ENCODE assay signal across 18 mouse cellular contexts in genomic region chr14:62764371-62764770, GRCm38 (mm10). TPM values are rescaled to one million over a fixed set of nuclear protein-coding genes. Genes with fewer than 3 reads are reported as not detected.
DNase-seq lines count a peak whose midpoint lies in the region; ATAC-seq and TF ChIP-seq lines count a peak whose summit lies in the region.
"Had no signal": no experiment of that assay in that cellular context is flagged by ENCODE, and none has a peak within 500 bp of the region (broad histone marks: within the 10 kb centered on the region; RNA-seq: fewer than 3 reads in every experiment).

No protein-coding gene starts in this region.

- no peak for TF ChIP-seq EP300 in lung, postnatal 0 days (IDR thresholded peaks at IDR 0.05)
- TF ChIP-seq EP300 in stomach, postnatal 0 days (optimal IDR thresholded peaks at IDR 0.05) = no peak

- H3K27ac ChIP-seq in hindbrain, postnatal 0 days = no peak overlapping the region
- no peak overlapping the region for H3K27ac ChIP-seq in hindbrain, embryonic 11.5 days (ENCODE audit: low read depth, low read length)
- H3K27ac ChIP-seq in lung, postnatal 0 days (ENCODE audit: low read length) = no peak overlapping the region
- H3K27ac ChIP-seq in stomach, postnatal 0 days (replicated peaks) = no peak overlapping the region
- H3K27ac ChIP-seq: embryonic facial prominence, embryonic 13.5 days; heart, adult 2 months; hindbrain, embryonic 10.5 days; kidney, postnatal 0 days; limb, embryonic 13.5 days; liver, embryonic 14.5 days; midbrain, embryonic 13.5 days had no signal

- no peaks in the 10 kb centered on the region for H3K9me3 ChIP-seq in hindbrain, postnatal 0 days (ENCODE audit: low read length)
- no peaks in the 10 kb centered on the region for H3K9me3 ChIP-seq in hindbrain, embryonic 11.5 days (ENCODE audit: control insufficient read depth, low read length)
- no peaks in the 10 kb centered on the region for H3K9me3 ChIP-seq in lung, postnatal 0 days (ENCODE audit: low read length)
- no peaks in the 10 kb centered on the region for H3K9me3 ChIP-seq in stomach, postnatal 0 days (ENCODE audit: control insufficient read depth, low read length)
- H3K9me3 ChIP-seq: embryonic facial prominence, embryonic 13.5 days; hindbrain, embryonic 10.5 days; limb, embryonic 13.5 days; midbrain, embryonic 13.5 days had no signal

- no peaks in the 10 kb centered on the region for H3K27me3 ChIP-seq in hindbrain, postnatal 0 days (ENCODE audit: insufficient read depth, low read length)
- H3K27me3 ChIP-seq in hindbrain, embryonic 11.5 days (ENCODE audit: control insufficient read depth, insufficient read depth, low read length) = no peaks in the 10 kb centered on the region
- H3K27me3 ChIP-seq in lung, postnatal 0 days (replicated peaks; ENCODE audit: insufficient read depth, low read length) = no peaks in the 10 kb centered on the region
- H3K27me3 ChIP-seq in stomach, postnatal 0 days (ENCODE audit: control insufficient read depth, insufficient read depth, low read length) = no peaks in the 10 kb centered on the region
- H3K27me3 ChIP-seq: embryonic facial prominence, embryonic 13.5 days; limb, embryonic 13.5 days; midbrain, embryonic 13.5 days had no signal

- no peak overlapping the region for H3K4me2 ChIP-seq in hindbrain, postnatal 0 days (ENCODE audit: low read depth, low read length)
- no peak overlapping the region for H3K4me2 ChIP-seq in hindbrain, embryonic 11.5 days (replicated peaks; ENCODE audit: low read depth, low read length)
- H3K4me2 ChIP-seq in lung, postnatal 0 days (replicated peaks; ENCODE audit: low read depth, low read length) = no peak overlapping the region
- no peak overlapping the region for H3K4me2 ChIP-seq in stomach, postnatal 0 days (replicated peaks; ENCODE audit: low read depth)
- H3K4me2 ChIP-seq: embryonic facial prominence, embryonic 13.5 days; limb, embryonic 13.5 days; midbrain, embryonic 13.5 days had no signal

- 71% methylated on average over 5 of the region's 5 CpGs for WGBS in hindbrain, postnatal 0 days
- 82% methylated on average over 5 of the region's 5 CpGs for WGBS in hindbrain, embryonic 11.5 days
- WGBS in lung, postnatal 0 days = 42% methylated on average over 5 of the region's 5 CpGs
- 77% methylated on average over 5 of the region's 5 CpGs for WGBS in stomach, postnatal 0 days

- no peak overlapping the region for H3K9ac ChIP-seq in hindbrain, postnatal 0 days (replicated peaks; ENCODE audit: low read length)
- H3K9ac ChIP-seq in hindbrain, embryonic 11.5 days (ENCODE audit: low read depth, low read length) = no peak overlapping the region
- H3K9ac ChIP-seq in lung, postnatal 0 days (replicated peaks; ENCODE audit: low read depth) = no peak overlapping the region
- no peak overlapping the region for H3K9ac ChIP-seq in stomach, postnatal 0 days (ENCODE audit: low read length)
- H3K9ac ChIP-seq: embryonic facial prominence, embryonic 13.5 days; limb, embryonic 13.5 days; liver, embryonic 14.5 days; midbrain, embryonic 13.5 days had no signal

- peak; percentile 32 for DNase-seq in hindbrain, postnatal 0 days (ENCODE audit: low spot score)
- no peak for DNase-seq in hindbrain, embryonic 11.5 days (ENCODE audit: low spot score)
- peak; percentile 26 for DNase-seq in thymus, postnatal 14 days
- no peak for DNase-seq in thymus, postnatal 10 days (ENCODE audit: low spot score in 2 of 2)
- DNase-seq in lung, postnatal 0 days (ENCODE audit: low spot score) = peak; percentile 63
- DNase-seq in stomach, postnatal 0 days (ENCODE audit: low spot score) = no peak
- DNase-seq in testis, postnatal 10 days (ENCODE audit: low spot score) = no peak
- DNase-seq: cerebellum, adult 2 months; gastrocnemius, postnatal 10 days; heart, adult 2 months; layer of hippocampus, adult 9-11 months had no signal

- no peak for TF ChIP-seq CTCF in hindbrain, postnatal 0 days (IDR thresholded peaks at IDR 0.05; ENCODE audit: low read depth)
- peak; percentile 47 for TF ChIP-seq CTCF in lung, postnatal 0 days (IDR thresholded peaks at IDR 0.05)
- TF ChIP-seq CTCF in stomach, postnatal 0 days (IDR thresholded peaks at IDR 0.05; ENCODE audit: low read depth) = peak; percentile 33

- no peak overlapping the region for H3K4me3 ChIP-seq in hindbrain, postnatal 0 days (ENCODE audit: low read length)
- H3K4me3 ChIP-seq in hindbrain, embryonic 11.5 days (ENCODE audit: low read depth, low read length) = no peak overlapping the region
- H3K4me3 ChIP-seq in lung, postnatal 0 days (ENCODE audit: low read depth, low read length) = no peak overlapping the region
- no peak overlapping the region for H3K4me3 ChIP-seq in stomach, postnatal 0 days (ENCODE audit: low read depth, low read length)
- H3K4me3 ChIP-seq: embryonic facial prominence, embryonic 13.5 days; heart, adult 2 months; hindbrain, embryonic 10.5 days; limb, embryonic 13.5 days; midbrain, embryonic 13.5 days had no signal

- ATAC-seq in hindbrain, postnatal 0 days = no peak
- ATAC-seq in hindbrain, embryonic 11.5 days (ENCODE audit: low FRiP score) = no peak
- no peak for ATAC-seq in lung, postnatal 0 days
- ATAC-seq in stomach, postnatal 0 days (ENCODE audit: low FRiP score, low TSS enrichment) = no peak
- ATAC-seq: inflammation-experienced regulatory T-cells, adult 6 months; midbrain, embryonic 13.5 days had no signal

- H3K4me1 ChIP-seq in hindbrain, postnatal 0 days (ENCODE audit: insufficient read depth, low read length) = no peaks in the 10 kb centered on the region
- no peaks in the 10 kb centered on the region for H3K4me1 ChIP-seq in hindbrain, embryonic 11.5 days (replicated peaks; ENCODE audit: control insufficient read depth, insufficient read depth, low read length)
- H3K4me1 ChIP-seq in lung, postnatal 0 days (ENCODE audit: insufficient read depth, low read depth, low read length) = peaks cover 1% of the 10 kb centered on the region; the same call in 1 of the 2 replicates
- H3K4me1 ChIP-seq in stomach, postnatal 0 days (replicated peaks; ENCODE audit: control insufficient read depth, insufficient read depth) = no peaks in the 10 kb centered on the region

- no peaks in the 10 kb centered on the region for H3K36me3 ChIP-seq in hindbrain, postnatal 0 days (ENCODE audit: insufficient read depth, low read length)
- H3K36me3 ChIP-seq in hindbrain, embryonic 11.5 days (ENCODE audit: control insufficient read depth, insufficient read depth, low read length) = no peaks in the 10 kb centered on the region
- no peaks in the 10 kb centered on the region for H3K36me3 ChIP-seq in lung, postnatal 0 days (ENCODE audit: insufficient read depth, low read length)
- no peaks in the 10 kb centered on the region for H3K36me3 ChIP-seq in stomach, postnatal 0 days (ENCODE audit: control insufficient read depth, insufficient read depth, low read length)
- H3K36me3 ChIP-seq: embryonic facial prominence, embryonic 13.5 days; hindbrain, embryonic 10.5 days; limb, embryonic 13.5 days; midbrain, embryonic 13.5 days had no signal

RNA-seq across cellular contexts. Expression of gene Ints6, which starts 3.4 kb away (rescaled TPM):
- 26.3 and 31.7 TPM in 2 replicates for total RNA-seq in hindbrain, postnatal 0 days (2014; rRNA removed)
- 7.5 and 9.9 TPM in 2 replicates for polyA plus RNA-seq in hindbrain, postnatal 0 days (2015; fragmentation: Nextera tagmentation; extraction: Ambion mirVana)
- 24.5 and 24.8 TPM in 2 replicates for polyA plus RNA-seq in hindbrain, embryonic 11.5 days (2014; fragmentation: Nextera tagmentation; extraction: Ambion mirVana)
- 9.8 and 11.5 TPM in 2 replicates for polyA plus RNA-seq in lung, postnatal 0 days (2015; fragmentation: Nextera tagmentation; extraction: Ambion mirVana)
- 6.7 and 10.3 TPM in 2 replicates for polyA plus RNA-seq in stomach, postnatal 0 days (2015; fragmentation: Nextera tagmentation; extraction: Ambion mirVana)

Comparison
In these comparisons a context has a peak if more than half of its experiments do, and no peak if none do; other contexts are left out.
1. DNase-seq: peak in hindbrain, postnatal 0 days (single experiment), thymus, postnatal 14 days (single experiment) and lung, postnatal 0 days (single experiment); none in hindbrain, embryonic 11.5 days (single experiment), thymus, postnatal 10 days (0 of 2), stomach, postnatal 0 days (single experiment) and testis, postnatal 10 days (single experiment).